Mouse (Mus musculus): ENCODE data around the gene Ccne1. TPM values are rescaled to one million over a fixed set of nuclear protein-coding genes. Genes with fewer than 3 reads are reported as not detected.

Gene Ccne1
- 0.36 TPM for polyA plus RNA-seq (2014; fragmentation: Illumina TruSeq; extraction: RNeasy Lipid Tissue Mini Kit (QIAGEN cat#74804); ENCODE audit: low read depth, low replicate concordance)

GRCm38 (mm10) chr7:38107371-38108259 is at the start of gene Ccne1:
Gene Ccne1, minus strand, starts transcription at chr7:38107534.

Other genes starting within 250 kb of the Ccne1 start
- gene Uri1, start 84.0 kb downstream of the Ccne1 start, polyA plus RNA-seq (2014; fragmentation: Illumina TruSeq; extraction: RNeasy Lipid Tissue Mini Kit (QIAGEN cat#74804); ENCODE audit: low read depth, low replicate concordance): 66.0 TPM
- gene 1600014C10Rik, start 75.7 kb upstream of the Ccne1 start, polyA plus RNA-seq (2014; fragmentation: Illumina TruSeq; extraction: RNeasy Lipid Tissue Mini Kit (QIAGEN cat#74804); ENCODE audit: low read depth, low replicate concordance): 20.9 TPM
- gene Plekhf1, start 120.5 kb upstream of the Ccne1 start, polyA plus RNA-seq (2014; fragmentation: Illumina TruSeq; extraction: RNeasy Lipid Tissue Mini Kit (QIAGEN cat#74804); ENCODE audit: low read depth, low replicate concordance): 0.53 TPM
- 18.6 TPM for gene Pop4, start 163.9 kb upstream of the Ccne1 start, polyA plus RNA-seq (2014; fragmentation: Illumina TruSeq; extraction: RNeasy Lipid Tissue Mini Kit (QIAGEN cat#74804); ENCODE audit: low read depth, low replicate concordance)